Mouse (Mus musculus): ENCODE data around the gene Rpl19.

Rpl19 gene

DNA sequence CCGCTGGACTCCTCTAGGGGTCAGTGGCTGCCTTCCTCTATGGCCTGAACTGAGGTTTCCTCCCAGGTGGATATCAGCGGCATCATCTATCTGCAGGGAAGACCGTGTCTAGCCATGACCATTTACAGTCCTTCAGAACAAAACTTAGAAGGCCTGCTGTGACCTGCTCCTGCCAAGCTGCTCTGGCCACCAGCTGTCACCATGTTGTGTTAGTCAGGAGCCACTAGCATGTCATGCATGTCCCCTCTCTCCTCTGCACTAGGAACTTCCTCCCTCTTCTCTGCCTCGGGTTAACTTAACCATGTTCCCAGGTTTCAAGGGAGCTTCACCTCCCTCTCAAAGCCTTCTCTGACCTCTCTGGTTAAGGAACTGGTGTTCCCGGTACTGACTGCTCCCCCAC lies 26.8 kb upstream of the Rpl19 start:
- peak; percentile 49 to 51 for DNase-seq

DNA sequence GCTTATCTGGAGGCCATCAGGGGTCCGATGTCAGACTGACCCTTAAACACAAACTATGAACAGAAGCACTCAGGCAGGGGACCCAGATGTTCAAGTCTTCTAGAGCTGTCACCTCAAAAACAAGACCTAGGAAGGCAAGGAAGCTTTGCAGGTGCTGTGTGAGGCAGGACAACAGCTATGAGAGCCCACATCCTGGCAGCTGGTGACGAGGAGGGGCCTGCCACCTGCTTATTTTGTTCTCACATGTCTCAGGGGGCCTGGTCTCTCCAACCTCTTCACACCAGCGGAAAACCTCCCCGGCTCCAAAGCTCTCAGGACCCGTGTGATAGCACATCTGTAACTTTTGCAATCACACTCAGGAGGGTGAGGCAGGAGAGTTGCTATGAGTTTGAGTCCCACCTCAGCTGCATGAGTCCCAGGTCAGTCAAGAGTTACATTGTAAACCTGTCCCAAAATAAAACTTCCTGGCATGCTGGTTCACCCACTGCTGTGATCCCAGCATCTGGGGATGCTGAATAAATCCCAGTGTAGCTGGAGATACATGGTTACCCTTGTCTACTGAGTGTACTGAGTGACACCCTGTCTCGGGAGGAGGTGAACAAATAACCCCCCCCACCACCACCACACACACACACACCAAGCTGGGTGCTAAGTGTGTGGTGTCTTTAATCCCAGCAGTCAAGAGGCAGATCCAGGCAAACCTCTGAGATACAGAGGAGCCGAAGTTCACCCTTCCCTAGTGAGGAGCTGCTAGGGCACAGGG lies 26.0 kb upstream of the Rpl19 start:
- peak; percentile 80 to 84 for DNase-seq

DNA sequence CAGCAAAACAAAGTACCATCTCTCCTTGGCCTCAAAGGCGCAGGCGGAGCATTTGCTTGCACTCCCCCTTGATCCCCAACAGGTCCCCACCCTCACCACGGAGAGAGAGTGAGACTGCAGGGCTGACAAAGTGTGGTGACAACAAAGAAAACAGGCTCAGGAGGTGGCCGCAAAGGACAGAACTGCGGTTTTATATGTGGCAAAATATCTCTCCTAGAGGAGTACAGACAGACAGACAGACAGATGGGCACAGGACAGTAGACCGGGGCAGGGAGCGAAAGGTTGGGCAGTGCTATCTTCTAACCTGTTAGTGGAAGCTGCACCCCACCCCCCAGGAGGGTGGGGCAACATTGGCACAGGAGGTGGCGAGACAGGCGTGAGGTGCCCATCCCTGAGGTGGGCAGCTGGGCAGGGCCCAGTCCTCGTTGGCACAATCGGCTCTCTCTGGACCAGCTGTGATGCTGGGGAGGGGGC lies 25.1 kb upstream of the Rpl19 start:
- peak; percentile 42 to 46 for DNase-seq

DNA sequence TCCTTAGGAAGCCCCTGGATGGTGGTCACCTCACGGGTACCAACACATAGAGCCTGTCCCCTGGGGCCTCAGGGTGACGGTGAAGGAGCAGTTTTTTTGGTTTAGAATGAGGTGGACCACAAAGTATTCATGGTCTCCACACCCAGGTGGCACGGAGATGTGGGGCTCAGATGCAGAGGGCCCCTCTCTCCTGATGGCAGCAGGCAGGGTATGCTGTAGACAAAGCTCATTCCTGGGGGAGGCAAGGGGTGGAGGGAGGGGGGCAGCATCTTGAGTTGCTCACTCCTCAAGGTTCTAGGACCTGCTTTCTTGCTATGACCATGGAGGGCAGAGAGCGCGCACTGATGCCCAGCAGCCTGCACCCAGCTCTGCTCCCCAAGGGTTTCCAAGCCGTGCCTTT lies 24.5 kb upstream of the Rpl19 start:
- DNase-seq: peak; percentile 36 to 37

DNA sequence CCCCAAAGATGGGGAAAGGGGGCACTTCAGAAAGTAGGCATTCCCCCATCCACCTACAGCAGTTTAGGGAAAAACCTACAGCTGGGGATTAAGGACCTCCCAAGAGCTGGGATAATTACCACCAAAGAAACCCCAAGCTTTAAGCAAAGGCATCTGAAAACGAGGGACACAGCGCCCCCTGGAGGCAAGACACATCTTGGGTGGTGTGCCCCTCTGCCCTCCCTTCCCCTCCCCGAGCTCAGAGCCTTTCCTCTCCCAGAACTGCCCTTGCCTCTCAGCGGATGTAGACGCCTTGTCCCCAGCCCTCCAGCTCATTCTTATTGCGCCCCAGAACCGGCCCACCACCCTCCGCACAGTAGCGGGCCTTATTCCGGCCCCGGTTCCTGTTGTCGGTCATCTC lies 23.9 kb upstream of the Rpl19 start:
- peak; percentile 96 for DNase-seq

DNA sequence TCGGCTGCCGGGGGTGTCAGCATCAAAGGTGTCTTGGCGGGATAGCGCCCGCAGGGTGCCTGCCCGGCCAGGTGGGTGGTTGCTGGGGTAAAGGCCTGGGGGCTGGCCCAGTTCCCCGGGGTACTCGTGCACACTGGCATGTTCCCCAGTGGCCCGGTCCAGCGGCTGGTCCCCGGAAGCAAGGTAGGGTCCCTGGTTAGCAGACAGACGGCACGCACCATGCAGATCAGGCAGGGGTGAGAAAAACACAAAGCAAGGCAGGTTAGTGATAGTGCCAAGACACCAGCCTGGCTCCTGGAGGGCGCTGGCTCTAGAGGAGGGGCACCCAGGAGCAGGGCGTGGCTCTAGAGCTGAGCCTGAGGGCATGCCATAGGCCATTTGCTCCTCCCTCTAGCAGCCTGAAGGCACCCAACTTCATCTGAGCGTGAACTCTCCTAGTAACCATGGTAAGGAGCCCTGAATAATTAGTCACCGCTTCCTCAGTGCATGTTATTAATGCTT lies 23.3 kb upstream of the Rpl19 start:
- DNase-seq: peak; percentile 38 to 45

DNA sequence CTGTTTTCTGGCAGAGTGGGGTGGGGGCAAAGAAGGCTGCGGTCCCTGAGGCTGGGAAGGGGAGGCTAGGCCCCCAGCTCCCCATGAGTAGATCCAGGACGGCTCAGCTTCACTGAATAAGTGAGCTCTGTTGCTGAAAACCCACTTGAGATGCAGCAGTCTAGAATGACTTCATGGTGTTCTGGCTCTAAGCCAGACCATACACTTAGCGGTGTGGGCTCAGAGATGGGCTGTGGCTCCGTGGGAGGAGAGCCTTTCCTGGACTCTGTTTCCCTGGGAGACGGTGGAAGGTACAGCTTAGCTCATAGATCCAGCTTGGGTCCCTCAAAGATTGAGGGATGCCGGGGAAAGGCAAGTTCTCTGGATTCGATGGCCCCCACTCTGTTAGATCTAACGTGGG lies 22.3 kb upstream of the Rpl19 start:
- DNase-seq: no peak

DNA sequence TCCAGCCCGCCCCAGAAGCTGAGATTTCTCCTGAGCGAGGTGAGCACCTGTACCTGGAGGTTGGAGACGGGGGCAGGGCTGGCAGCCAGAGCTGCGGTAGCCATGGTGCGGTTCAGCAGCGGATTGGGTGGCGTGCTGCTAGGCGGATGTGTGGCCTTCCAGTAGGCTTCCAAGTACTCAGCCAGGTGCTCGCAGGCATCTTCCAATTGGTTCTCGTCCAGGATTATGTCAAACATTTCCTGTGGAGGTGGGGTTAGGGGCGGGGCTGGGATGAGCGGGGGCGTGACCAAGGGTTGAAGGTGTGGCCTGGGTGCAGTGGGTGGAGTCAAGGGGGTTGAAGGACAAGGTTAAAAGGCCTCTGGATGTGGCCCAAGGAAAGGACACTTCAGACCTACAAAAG lies 21.4 kb upstream of the Rpl19 start:
- no peak for DNase-seq

DNA sequence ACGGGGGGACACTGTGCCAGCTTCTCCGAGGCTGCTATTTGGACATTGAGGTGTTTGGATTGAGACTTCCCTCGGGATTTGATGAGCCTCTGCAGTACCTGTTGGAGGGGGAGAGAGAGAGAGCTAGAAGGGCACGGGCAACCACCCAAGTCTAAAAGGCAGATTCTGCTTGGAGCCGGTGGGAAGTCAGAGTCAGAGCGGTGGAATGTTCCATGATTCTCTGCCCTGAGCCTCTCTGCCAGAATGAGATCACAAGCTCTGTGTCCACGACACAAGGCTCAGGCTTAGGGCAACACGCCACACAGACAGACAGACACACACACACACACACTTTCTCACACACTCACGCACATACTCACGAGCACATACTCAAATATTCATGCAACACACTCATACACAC lies 20.8 kb upstream of the Rpl19 start:
- no peak for DNase-seq

DNA sequence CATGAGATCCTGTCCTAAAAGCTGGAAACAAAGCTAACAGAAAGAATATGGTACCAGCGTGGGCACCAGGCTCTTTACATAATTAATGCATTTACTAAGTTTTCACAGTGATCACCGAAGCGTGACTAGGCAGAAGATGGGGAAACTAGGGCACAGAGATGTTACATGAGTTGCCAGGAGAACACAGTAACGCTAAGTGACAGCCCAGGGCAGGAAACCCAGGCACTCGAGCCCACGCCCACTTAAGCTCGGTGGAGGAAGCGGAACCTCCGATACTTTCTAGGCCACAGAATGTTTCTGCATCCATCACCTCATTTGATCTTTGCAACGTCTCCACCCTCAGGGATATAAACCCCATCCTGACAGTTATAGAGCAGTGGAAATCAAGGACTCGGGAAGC lies 18.4 kb upstream of the Rpl19 start:
- no peak for DNase-seq

DNA sequence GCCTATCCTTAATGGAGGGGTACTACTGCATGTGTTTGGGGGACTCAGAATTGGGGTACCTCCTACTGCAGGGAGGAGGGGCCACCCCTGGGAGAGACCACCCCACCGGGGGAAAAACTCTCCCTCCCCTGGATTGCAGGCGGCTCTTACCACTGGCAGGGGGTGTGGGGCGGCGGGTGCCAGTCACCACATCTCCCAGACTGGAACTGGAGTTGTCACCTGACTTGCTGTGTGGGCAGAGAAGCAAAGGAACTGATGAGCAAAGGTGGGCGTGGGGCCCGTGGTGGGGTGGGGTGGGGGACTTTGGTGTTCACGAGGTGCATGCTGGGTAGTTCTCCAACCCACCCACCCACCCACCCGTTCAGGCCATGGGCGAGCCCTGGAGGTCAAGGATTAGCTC lies 14.8 kb upstream of the Rpl19 start:
- no peak for DNase-seq

DNA sequence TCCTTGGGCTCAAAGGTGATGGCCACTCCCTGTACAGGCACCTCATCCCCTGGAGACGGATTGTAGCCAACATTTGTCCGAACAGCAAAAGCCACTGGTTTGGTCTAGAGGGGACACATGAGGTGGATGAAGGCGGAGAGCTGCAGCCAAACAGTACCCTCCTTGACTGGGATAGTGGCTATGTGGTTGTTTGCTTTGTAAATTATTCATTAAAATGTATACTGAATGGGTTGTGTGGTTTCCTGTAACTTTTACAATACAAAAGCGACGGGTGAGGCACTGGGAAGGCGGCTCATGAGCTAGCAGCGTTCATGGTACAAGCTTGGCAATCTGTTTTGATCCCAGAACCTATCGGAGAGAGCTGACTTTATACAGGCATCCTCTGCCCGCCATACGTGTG lies 13.7 kb upstream of the Rpl19 start:
- no peak for DNase-seq

DNA sequence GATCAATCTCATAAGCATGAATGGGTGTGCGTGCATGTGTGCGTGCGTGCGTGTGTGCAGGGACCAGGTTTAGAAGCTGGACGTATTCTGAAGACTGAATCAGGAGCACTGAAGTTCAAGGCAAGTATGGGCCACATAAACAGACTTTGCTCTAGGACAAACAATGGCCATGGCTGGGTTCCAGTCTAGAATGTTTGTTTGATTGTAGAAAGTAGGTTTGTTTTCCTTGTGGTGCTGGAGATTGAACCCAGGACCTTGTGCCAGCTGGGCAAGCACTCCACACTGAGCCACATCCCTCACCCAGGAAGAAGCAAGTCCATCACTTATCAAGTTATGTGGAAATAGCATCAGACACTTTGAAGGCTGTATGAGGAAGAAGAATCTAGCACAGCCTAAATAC lies 10.3 kb upstream of the Rpl19 start:
- no peak for DNase-seq

DNA sequence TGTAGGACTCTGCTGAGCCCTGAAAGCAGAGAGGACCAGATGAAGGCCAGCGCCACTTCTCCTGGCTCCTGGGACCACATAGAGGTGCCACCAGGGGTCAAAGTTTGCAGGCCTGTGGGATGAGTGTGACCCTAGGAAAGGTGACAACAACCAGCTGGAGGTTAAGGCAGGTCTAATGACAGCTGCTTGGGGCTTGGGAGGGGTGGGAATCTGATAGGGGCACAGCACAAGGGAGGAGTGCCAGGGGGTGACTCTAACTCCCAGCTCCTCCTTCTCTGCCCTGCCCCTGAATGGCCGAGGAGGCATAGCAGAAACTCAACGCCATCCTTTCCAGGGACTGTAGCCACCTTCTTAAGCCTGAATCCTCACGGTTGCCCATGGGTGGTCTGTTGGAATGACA lies 9.7 kb upstream of the Rpl19 start:
- no peak for DNase-seq

DNA sequence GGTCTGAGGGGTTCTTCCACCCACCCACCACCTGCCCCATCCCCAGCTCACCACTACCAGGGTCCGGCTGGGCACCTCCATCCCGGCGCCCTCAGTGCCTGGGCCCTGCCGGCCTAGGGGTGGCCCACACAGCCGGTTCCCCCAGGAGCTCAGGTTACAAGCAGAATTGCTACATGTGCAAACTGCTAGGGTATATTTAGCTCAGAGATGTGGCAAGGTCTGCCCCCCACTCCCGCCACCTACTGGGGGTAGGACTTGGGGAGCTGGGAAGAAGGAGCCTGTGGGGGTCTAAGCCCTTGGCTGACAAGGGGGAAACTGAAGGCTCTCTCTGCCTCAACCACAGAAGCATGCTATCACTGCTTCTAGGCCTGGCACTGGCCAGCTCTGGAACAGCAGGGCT lies 8.3 kb upstream of the Rpl19 start:
- DNase-seq: no peak

DNA sequence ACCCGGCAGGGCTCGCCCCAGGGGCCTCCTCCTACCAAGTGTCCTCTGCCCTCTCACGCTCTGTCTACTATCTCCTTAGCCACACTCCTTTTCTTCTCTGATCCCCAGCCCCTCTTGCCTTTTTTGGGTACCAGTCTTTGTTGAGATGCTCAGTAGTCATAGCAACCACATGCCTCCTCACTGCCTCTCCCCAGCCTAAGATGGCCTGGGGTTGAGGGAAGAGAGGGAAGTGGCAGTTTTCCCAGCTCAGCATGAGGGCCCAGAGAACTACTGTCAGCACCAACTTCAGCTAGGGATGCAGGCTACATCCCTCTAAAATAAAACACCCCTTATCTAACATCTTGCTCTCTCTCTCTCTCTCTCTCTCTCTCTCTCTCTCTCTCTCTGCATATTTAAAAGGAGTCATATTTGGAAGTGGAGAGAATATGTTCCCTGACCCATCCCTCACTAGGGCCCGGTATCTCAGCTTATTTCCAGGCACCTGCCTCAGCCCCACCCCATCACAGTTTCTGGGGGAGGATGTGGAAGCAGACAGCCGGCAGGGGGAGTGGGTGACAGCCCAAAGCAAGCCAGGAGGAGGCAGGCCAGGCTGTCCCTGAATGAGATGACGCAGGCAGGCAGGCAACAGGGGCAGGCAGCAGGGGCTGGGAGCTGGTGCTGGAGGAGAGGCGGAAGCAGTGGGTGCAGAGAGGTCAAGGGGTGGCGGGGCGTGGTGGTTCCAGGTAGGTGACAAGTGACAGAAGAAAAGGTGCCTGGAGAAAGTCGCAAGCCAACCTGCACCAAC lies 7.5 kb upstream of the Rpl19 start:
- DNase-seq: peak; percentile 55

DNA sequence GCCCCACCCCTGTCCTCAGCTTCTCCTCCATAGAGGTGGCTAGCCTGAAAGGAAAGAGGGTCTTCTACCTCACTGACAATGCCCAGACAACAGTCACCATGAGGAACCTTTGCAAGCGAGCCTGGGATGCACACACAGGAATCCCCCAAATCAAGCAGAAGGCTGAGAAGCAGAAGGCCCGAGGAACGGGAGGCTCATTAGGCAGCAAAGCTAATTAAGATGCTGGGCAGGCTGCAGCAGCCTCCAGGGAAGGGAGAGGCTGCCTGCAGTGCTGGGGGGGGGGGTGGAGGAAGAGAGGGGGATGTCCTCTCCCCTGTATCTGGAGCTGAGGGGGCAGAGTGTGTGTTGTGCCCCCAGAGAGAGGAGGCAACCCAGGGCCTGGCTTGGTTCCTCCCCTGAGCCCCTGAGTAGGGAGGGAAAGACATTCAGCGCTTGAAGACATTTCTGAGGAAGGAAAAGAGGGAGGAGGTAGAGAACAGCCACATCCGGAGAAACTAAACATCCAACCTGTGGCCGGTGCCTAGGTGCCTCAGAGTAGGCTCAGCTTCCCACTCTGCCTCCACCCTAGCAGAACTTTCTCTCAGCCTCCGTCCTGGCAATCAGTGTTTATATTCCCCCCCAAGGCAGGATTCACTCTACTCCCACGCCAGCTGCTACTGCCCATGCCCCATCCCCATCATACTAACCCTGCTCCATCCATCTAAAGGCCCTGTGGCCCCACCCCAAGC lies 6.5 kb upstream of the Rpl19 start:
- DNase-seq: no peak

DNA sequence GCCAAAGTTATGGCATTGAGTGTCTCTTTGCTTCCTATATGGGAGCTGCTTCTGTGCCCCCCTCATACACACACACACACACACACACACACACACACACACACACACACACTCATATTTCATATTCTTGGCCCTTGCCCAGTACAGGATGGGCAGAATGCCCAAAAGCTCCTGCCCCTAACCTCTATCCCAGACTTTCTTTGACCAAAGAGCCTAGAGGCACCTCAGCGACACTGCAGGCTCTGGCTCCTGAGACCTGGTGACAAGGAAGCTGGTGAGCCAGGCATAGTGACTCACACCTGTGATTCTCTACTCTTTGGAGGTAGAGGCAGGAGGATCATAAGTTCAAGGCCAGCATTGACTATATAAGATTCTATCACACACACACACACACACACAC lies 5.8 kb upstream of the Rpl19 start:
- peak in 1 of 2 experiments; percentile 13 for DNase-seq

DNA sequence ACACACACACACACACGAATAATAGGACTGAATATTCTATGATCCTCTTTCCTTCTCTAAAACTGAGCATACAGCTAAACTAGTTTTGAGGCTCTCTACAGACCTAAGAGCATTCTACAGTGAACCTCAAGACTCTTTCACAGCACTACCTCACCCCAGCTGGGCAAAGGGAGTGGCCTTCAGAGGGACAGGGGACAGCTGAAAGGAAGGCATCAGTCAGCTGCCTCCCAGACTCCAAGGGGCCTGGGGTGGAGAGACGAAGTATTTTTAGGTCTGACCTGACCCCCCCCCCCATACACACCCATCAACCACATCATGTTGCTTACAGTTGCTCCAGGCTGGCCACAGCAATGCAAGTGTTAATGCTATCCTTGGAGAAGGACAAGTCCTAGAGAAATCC lies 5.4 kb upstream of the Rpl19 start:
- no peak for DNase-seq

DNA sequence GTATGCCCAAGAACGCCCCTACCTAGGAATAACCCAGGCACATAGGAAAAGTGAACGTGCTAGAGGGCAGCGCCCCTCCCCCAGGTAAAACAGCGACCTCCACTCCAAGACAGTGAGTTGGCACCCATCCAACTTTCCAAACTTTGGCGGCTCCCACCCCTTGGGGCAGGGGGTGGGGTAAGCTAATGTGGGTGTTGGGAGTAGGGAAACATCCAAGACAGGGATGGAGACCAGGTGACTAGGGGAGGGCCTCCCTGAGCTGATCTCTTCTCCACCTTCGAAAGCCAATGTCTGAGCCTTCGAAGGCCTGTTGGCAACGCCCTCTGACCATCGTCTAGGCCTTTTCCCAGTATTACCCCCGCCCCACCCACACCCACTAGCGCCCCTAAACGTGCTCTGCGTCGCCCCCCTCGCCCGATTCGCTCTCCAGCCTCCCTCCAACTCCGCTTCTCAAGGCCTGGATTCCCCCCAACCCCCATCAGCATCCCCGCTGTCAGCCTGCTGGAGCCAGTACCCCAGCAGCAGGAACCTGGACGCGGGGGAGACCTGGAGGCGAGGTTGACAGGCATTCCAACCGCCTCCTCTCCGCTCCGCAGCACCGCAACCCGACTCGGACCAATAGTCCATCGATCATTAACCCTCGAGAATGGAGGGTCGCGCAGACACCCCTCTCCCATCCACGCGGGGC lies 4.8 kb upstream of the Rpl19 start:
- peak; percentile 18 to 25 for DNase-seq

DNA sequence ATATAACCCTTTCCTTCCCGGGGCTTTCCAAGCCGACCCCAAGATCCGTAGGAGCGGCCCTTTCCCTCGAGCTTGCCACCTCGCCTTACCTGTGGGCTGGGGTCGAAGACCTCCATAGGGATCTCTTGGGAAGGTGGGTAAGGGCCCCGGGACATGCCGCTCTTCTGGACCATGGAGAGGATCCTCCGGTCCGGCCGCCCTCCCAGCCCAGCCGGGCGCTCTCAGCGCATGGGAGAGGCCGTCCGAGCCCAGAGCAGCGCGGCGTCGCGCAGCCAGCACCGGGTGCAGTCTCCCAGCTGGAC lies 4.3 kb upstream of the Rpl19 start:
- no peak for DNase-seq

DNA sequence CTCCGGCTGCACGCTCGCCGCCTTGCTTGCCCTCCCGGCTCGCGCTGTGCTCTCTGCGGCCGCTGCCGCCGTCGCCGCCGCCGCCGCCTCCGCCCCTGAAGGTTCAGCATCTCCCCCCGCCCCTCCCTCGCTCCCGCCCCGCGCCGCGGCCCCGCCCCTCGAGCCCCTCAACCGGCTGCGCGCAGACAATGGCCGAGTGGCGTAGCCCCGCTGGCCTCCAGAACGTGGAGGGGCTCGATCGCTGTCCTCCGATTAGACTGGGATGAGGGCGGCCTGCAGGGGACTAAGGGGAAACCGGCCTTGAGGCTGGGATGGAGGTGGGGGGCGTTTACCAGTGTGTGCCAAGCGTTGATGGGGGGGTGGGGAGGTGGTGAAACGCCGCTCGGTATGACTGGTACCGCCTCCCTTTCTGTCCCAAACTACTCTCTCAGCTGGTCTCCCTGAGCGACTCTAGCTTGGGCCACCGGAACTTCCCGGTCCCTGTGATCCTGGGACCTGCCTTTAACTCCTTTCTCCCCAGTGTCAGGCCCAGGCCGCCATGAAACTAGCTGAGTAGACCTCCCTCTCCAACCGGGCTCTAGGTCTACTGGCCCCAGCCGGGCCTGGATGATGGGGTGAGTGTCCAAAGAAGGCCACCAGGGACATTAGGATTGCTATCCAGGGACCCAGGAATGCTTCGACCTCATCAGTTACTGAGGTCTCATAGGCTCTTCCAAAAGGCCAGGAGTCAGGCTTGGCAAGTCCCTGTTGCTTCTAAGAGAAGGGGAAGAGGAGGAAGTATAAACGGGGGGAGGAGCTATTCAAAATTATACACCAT lies 3.7 kb upstream of the Rpl19 start, which contains the start of gene Cacnb1:
Gene Cacnb1 (minus strand): TSS at position 480 of the 817 bp plus-strand sequence.
- peak; percentile 45 to 53 for DNase-seq
